8 mouse cellular contexts compared by ENCODE assay signal in the genomic region with DNA sequence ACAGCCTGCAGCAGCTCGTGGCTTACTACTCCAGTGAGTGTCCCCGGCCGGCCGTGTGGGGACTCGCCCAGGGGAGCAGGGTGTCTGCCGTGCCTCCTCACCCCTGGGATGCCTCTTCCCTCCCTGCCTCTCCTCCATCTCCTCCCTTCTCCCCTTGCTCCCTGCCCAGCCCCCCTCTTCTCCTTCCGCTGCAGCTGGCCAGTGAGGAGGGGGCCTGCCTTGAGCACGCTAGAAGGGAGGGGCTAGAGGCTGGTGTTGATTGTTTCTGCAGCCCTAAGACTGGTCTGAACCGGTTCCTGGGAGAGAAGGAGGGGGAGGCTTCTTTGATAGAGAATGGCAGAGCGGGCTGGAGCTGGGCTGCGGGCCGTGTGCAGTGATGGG. TPM values are rescaled to one million over a fixed set of nuclear protein-coding genes. Genes with fewer than 3 reads are reported as not detected.
DNase-seq lines count a peak whose midpoint lies in the region; ATAC-seq lines count a peak whose summit lies in the region.

No protein-coding gene starts in this region.

- H3K4me1 ChIP-seq in heart, embryonic 14.5 days (ENCODE audit: control insufficient read depth in 2 of 2, insufficient read depth in 2 of 2, low read length in 2 of 2) = peaks cover 17 to 27% of the 10 kb centered on the region in 2 experiments; a peak in 3 of 4 replicates
- H3K4me1 ChIP-seq in hindbrain, embryonic 16.5 days (ENCODE audit: control insufficient read depth, insufficient read depth, low read depth, low read length) = peaks cover 46% of the 10 kb centered on the region
- peaks cover 60% of the 10 kb centered on the region for H3K4me1 ChIP-seq in neural tube, embryonic 12.5 days

- no peak for DNase-seq in heart, adult 8-10 months (ENCODE audit: low spot score)
- peak; percentile 81 to 91 for DNase-seq in right cerebral cortex, postnatal 10 days (ENCODE audit: low spot score in 2 of 2)
- no peak for DNase-seq in right cerebral cortex, adult 2 months (ENCODE audit: low spot score in 2 of 2)
- no peak for DNase-seq in adrenal gland, postnatal 36 days
- no peak for DNase-seq in thymus, postnatal 25 days

- no peaks in the 10 kb centered on the region for H3K9me3 ChIP-seq in heart, embryonic 14.5 days (ENCODE audit: control insufficient read depth, low read length)
- no peaks in the 10 kb centered on the region for H3K9me3 ChIP-seq in hindbrain, embryonic 16.5 days (ENCODE audit: control insufficient read depth, low read length)
- no peaks in the 10 kb centered on the region for H3K9me3 ChIP-seq in neural tube, embryonic 12.5 days

- ATAC-seq in heart, embryonic 14.5 days (ENCODE audit: insufficient number of reproducible peaks, insufficient read depth, low FRiP score, low read depth) = peak; percentile 62
- ATAC-seq in hindbrain, embryonic 16.5 days = peak; percentile 96
- peak; percentile 93 for ATAC-seq in neural tube, embryonic 12.5 days (ENCODE audit: low FRiP score, low read depth)

- peak overlapping the region; percentile 21 to 53; a peak in 1 of 4 replicates for H3K27ac ChIP-seq in heart, embryonic 14.5 days (replicated peaks in 1 of 2; ENCODE audit: control insufficient read depth in 1 of 2, insufficient read depth in 1 of 2, low read depth in 2 of 2, low read length in 2 of 2)
- peak overlapping the region; percentile 92 for H3K27ac ChIP-seq in hindbrain, embryonic 16.5 days (ENCODE audit: low read depth, low read length)
- H3K27ac ChIP-seq in neural tube, embryonic 12.5 days = peak overlapping the region; percentile 98

- 14% methylated on average over 12 of the region's 12 CpGs for WGBS in heart, embryonic 14.5 days
- 12% methylated on average over 12 of the region's 12 CpGs for WGBS in hindbrain, embryonic 16.5 days
- 4% methylated on average over 12 of the region's 12 CpGs for WGBS in neural tube, embryonic 12.5 days

- H3K4me2 ChIP-seq in heart, embryonic 14.5 days (ENCODE audit: low read length) = peak overlapping the region; percentile 28
- peak overlapping the region; percentile 43 for H3K4me2 ChIP-seq in hindbrain, embryonic 16.5 days (ENCODE audit: low read length)
- peak overlapping the region; percentile 50 for H3K4me2 ChIP-seq in neural tube, embryonic 12.5 days (replicated peaks)

- H3K9ac ChIP-seq in heart, embryonic 14.5 days (ENCODE audit: low read length) = peak overlapping the region; percentile 32; the same call in 1 of the 2 replicates
- H3K9ac ChIP-seq in hindbrain, embryonic 16.5 days (ENCODE audit: low read depth, low read length) = peak overlapping the region; percentile 64
- peak overlapping the region; percentile 59 for H3K9ac ChIP-seq in neural tube, embryonic 12.5 days

- H3K36me3 ChIP-seq in heart, embryonic 14.5 days (ENCODE audit: control insufficient read depth, insufficient read depth, low read length) = peaks cover 59% of the 10 kb centered on the region
- peaks cover 23% of the 10 kb centered on the region for H3K36me3 ChIP-seq in hindbrain, embryonic 16.5 days (ENCODE audit: control insufficient read depth, insufficient read depth, low read length)
- H3K36me3 ChIP-seq in neural tube, embryonic 12.5 days = peaks cover 44% of the 10 kb centered on the region

- H3K27me3 ChIP-seq in heart, embryonic 14.5 days (ENCODE audit: control insufficient read depth, insufficient read depth, low read length) = no peaks in the 10 kb centered on the region
- H3K27me3 ChIP-seq in hindbrain, embryonic 16.5 days (replicated peaks; ENCODE audit: control insufficient read depth, insufficient read depth, low read length) = no peaks in the 10 kb centered on the region
- no peaks in the 10 kb centered on the region for H3K27me3 ChIP-seq in neural tube, embryonic 12.5 days (replicated peaks)

- no peak overlapping the region for H3K4me3 ChIP-seq in heart, embryonic 14.5 days (ENCODE audit: control insufficient read depth in 1 of 2, insufficient read depth in 1 of 2, low read depth in 1 of 2, low read length in 2 of 2)
- H3K4me3 ChIP-seq in hindbrain, embryonic 16.5 days (ENCODE audit: low read length) = no peak overlapping the region
- H3K4me3 ChIP-seq in neural tube, embryonic 12.5 days = no peak overlapping the region

RNA-seq across cellular contexts. Expression of gene Src, which starts 46.5 kb away (rescaled TPM):
- 4.2 and 6.7 TPM in 2 replicates for polyA plus RNA-seq in heart, embryonic 14.5 days (2014; fragmentation: Nextera tagmentation; extraction: Ambion mirVana)
- total RNA-seq in heart, adult 8-10 months (2022) = 1 to 10 TPM; 3.2 to 4.9 (median 3.7) TPM
- 26.5 and 29.9 TPM in 2 replicates for polyA plus RNA-seq in hindbrain, embryonic 16.5 days (2015; fragmentation: Nextera tagmentation; extraction: Ambion mirVana)
- 34.2 and 38.1 TPM in 2 replicates for polyA plus RNA-seq in neural tube, embryonic 12.5 days (2016; fragmentation: Nextera tagmentation; extraction: Ambion mirVana)
- 10 to 100 TPM; 17.7 to 18.0 TPM for total RNA-seq in adrenal gland, postnatal 36 days (2021)

Comparison
In these comparisons a context has a peak if more than half of its experiments do, and no peak if none do; other contexts are left out.
1. DNase-seq: peak in right cerebral cortex, postnatal 10 days (2 of 2); none in heart, adult 8-10 months (single experiment), right cerebral cortex, adult 2 months (0 of 2), adrenal gland, postnatal 36 days (0 of 2) and thymus, postnatal 25 days (single experiment).
2. H3K27ac ChIP-seq: peak in every context shown above with its lines; median percentile 98 in neural tube, embryonic 12.5 days; 92 in hindbrain, embryonic 16.5 days; 37 in heart, embryonic 14.5 days.
3. Peak in every context shown above with its lines, with median percentiles within 50 percentile points of each other: ATAC-seq, H3K4me2 ChIP-seq and H3K9ac ChIP-seq.